Mouse (Mus musculus) liver, embryonic 13.5 days (tissue): ENCODE measurements around the gene Evi2b. TPM values are rescaled to one million over a fixed set of nuclear protein-coding genes. Genes with fewer than 3 reads are reported as not detected.

Experiments
- ATAC-seq: fragments of 200-750 bp; cut with Nextera tagmentation; 2 replicates; pipeline ENCODE4 v1.8.0; 2017; ENCODE audit warnings: low read depth, mild to moderate bottlenecking, moderate number of reproducible peaks, moderate library complexity
- DNase-seq: peaks from one replicate; pipeline ENCODE4 v3.0.0; 2022
- H3K27ac ChIP-seq: fragments of 300-500 bp; sonication (generic); 2 replicates; pipeline ENCODE4 v1.5.1; 2015; ENCODE audit warnings: moderate library complexity, mild to moderate bottlenecking, inconsistent platforms
- H3K27me3 ChIP-seq: fragments of 300-500 bp; sonication (generic); 2 replicates; pipeline ENCODE4 v1.6.1; 2015; ENCODE audit warnings: mild to moderate bottlenecking, inconsistent platforms
- H3K36me3 ChIP-seq: fragments of 300-500 bp; sonication (generic); 2 replicates; pipeline ENCODE4 v1.6.1; 2015; ENCODE audit warnings: mild to moderate bottlenecking, inconsistent platforms
- H3K4me1 ChIP-seq: fragments of 300-500 bp; sonication (generic); replicated peaks from 2 replicates; pipeline ENCODE4 v1.6.1; 2015; ENCODE audit warnings: inconsistent platforms
- H3K4me2 ChIP-seq: fragments of 300-500 bp; sonication (generic); 2 replicates; pipeline ENCODE4 v1.6.1; 2015; ENCODE audit warnings: inconsistent platforms, mild to moderate bottlenecking, moderate library complexity
- H3K4me3 ChIP-seq: fragments of 300-500 bp; sonication (generic); replicated peaks from 2 replicates; pipeline ENCODE4 v1.5.1; 2015; ENCODE audit warnings: mild to moderate bottlenecking, inconsistent platforms
- H3K9ac ChIP-seq: fragments of 300-500 bp; sonication (generic); 2 replicates; pipeline ENCODE4 v1.6.1; 2015; ENCODE audit warnings: mild to moderate bottlenecking, inconsistent platforms
- H3K9me3 ChIP-seq: fragments of 300-500 bp; sonication (generic); replicated peaks from 2 replicates; pipeline ENCODE4 v1.6.1; 2016; ENCODE audit warnings: inconsistent platforms
- WGBS: fragments of 180-500 bp; shearing (Covaris S2); methylation state at CpG from one replicate; pipeline ENCODE4 v1.1.7; 2015; ENCODE audit not compliant: insufficient replicate concordance; 5-methylcytosine and 5-hydroxymethylcytosine counted together
- polyA plus RNA-seq: library from polyadenylated mRNA; unstranded; fragments of >200 nt; fragmentation: Nextera tagmentation; extraction: Ambion mirVana; gene quantifications from 2 replicates; pipeline ENCODE4 v1.2.1, GENCODE M21; 2015

Evi2b gene
- polyA plus RNA-seq, 1 experiment from 2014 or later, result 4.0 TPM

GRCm38 (mm10) chr11:79483876-79484528 is 39.6 kb downstream of the Evi2b start:
- Histone ChIP-seq H3K27me3 (no peaks in the 10 kb centered on the region), H3K4me2 (no peak overlapping the region), H3K9me3 (no peaks in the 10 kb centered on the region), H3K4me3 (no peak overlapping the region), H3K4me1 (peaks cover 8% of the 10 kb centered on the region), H3K36me3 (no peaks in the 10 kb centered on the region), H3K9ac (no peak overlapping the region), H3K27ac (no peak overlapping the region)
- DNase-seq (no peak), ATAC-seq (no peak)
- WGBS, result 72% methylated on average over 7 of the region's 7 CpGs

- H3K27ac ChIP-seq, result no peak overlapping the region
These were observed 40.2 kb downstream of the Evi2b start for GRCm38 (mm10) chr11:79483392-79483791.

GRCm38 (mm10) chr11:79468097-79468496 is 55.5 kb downstream of the Evi2b start:
- no peak overlapping the region for H3K27ac ChIP-seq
- H3K4me3 ChIP-seq, result no peak overlapping the region
- no peak overlapping the region for H3K9ac ChIP-seq
- 0 out of 2 replicates have a peak, but pooled peaks cover 3% of the 10 kb centered on the region for H3K36me3 ChIP-seq
- ATAC-seq, result no peak
- WGBS, result 75% methylated on average over 1 of the region's 1 CpGs
- no peaks in the 10 kb centered on the region for H3K9me3 ChIP-seq
- H3K27me3 ChIP-seq, result no peaks in the 10 kb centered on the region
- no peaks in the 10 kb centered on the region for H3K4me1 ChIP-seq
- DNase-seq, result no peak
- no peak overlapping the region for H3K4me2 ChIP-seq

More at GRCm38 (mm10) chr11:79483392-79483791, 40.2 kb downstream of the Evi2b start:
- no peaks in the 10 kb centered on the region for H3K27me3 ChIP-seq
- DNase-seq, result no peak
- H3K4me1 ChIP-seq, result peaks cover 4% of the 10 kb centered on the region
- H3K36me3 ChIP-seq, result no peaks in the 10 kb centered on the region
- no peaks in the 10 kb centered on the region for H3K9me3 ChIP-seq
- WGBS, result 81% methylated on average over 6 of the region's 6 CpGs
- H3K4me3 ChIP-seq, result no peak overlapping the region
- H3K4me2 ChIP-seq, result no peak overlapping the region
- ATAC-seq, result no peak
- no peak overlapping the region for H3K9ac ChIP-seq

Other genes with a start within 250 kb of the Evi2b start
- gene Gm9964, start 226.9 kb downstream of the Evi2b start, polyA plus RNA-seq, result not detected in 2 replicates
- gene Nf1, start 184.1 kb downstream of the Evi2b start, polyA plus RNA-seq, result 1.5 and 1.6 TPM in 2 replicates
- gene Omg, start 19.7 kb downstream of the Evi2b start, polyA plus RNA-seq, result not detected in 2 replicates
- 0.43 and 0.82 TPM in 2 replicates for gene Evi2, start 6.8 kb upstream of the Evi2b start, polyA plus RNA-seq
- 5.0 and 5.8 TPM in 2 replicates for gene Evi2a, start 6.8 kb upstream of the Evi2b start, polyA plus RNA-seq
- 0.47 and 0.75 TPM in 2 replicates for gene Rab11fip4, start 67.5 kb upstream of the Evi2b start, polyA plus RNA-seq